Mouse (Mus musculus) left cerebral cortex, adult 2 months (tissue): Measurements from ENCODE around the gene Fubp1. TPM values are rescaled to one million over a fixed set of nuclear protein-coding genes. Genes with fewer than 3 reads are reported as not detected.
"Not testable (repeated sequence)": the region's sequence is repeated elsewhere in the genome, so short reads cannot be mapped to it uniquely, and the experiment has no call there.

Experiments used
- DNase-seq, 2 experiments: peaks; one replicate each; pipeline ENCODE4 v3.0.0; 2021 to 2022; ENCODE audit warnings: low spot score in 2 of 2, mixed read lengths in 1 of 2; ENCODE audit errors: extremely low spot score in 1 of 2
- H3K27ac ChIP-seq: fragments of 200-600 bp; 2 replicates; pipeline ENCODE4 v1.8.1; 2022
- H3K4me3 ChIP-seq: fragments of 200-600 bp; 2 replicates; pipeline ENCODE4 v1.8.1; 2022
- CTCF ChIP-seq: fragments of 200-600 bp; IDR thresholded peaks from 2 replicates; pipeline ENCODE4 v1.8.1; 2022; ENCODE audit warnings: antibody characterized with exemption, mild to moderate bottlenecking, moderate library complexity
- intact Hi-C: fragments of 180-260 bp; cut with DNase I; formaldehyde crosslinking; loops from one replicate; pipeline ENCODE4 v1.15.1; 2025
- total RNA-seq, 2 experiments: library from RNA; stranded (reverse); gene quantifications; 2 replicates each; pipeline ENCODE4 v1.2.3; 2021

Fubp1 gene
- total RNA-seq, 2 experiments from 2014 or later = 131 to 132 TPM

DNA sequence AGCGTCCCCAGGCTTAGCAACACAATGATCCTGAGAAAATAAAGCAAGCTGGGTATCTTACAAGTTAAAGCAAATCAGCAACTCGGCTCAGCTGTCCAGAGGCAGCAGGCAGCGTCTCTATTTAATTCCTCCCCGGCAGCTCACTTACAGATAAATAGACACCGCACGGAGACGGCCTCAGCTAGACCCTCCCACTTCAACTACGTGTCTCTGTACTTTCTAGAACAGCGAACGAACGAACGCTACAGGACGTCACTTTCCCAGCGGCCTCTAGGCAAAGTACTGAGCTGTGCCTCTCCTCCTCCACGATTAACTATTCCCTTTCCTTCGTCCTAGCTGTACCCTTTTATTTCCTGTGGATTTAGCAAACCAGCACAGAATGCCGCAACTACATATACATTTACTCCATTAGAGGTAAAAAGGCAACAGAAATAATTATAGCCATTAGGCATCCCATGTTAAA is 16.6 kb upstream of the Fubp1 start:
- H3K4me3 ChIP-seq = peak overlapping the region; percentile 79
- DNase-seq = peak; percentile 83 to 86
- peak; percentile 6; the same call in 1 of the 2 replicates for TF ChIP-seq CTCF
- intact Hi-C loops = loop anchor here (1.0 to 5.0 kb wide), 3 partner anchors 17 to 87 kb away; partner anchors contain the start of genes Dnajb4 and Fubp1
- peak overlapping the region; percentile 89 for H3K27ac ChIP-seq

GRCm38 (mm10) chr3:152197246-152197645 is 13.0 kb upstream of the Fubp1 start:
- intact Hi-C loops, H3K4me3 ChIP-seq, H3K27ac ChIP-seq, DNase-seq: not testable (repeated sequence)

GRCm38 (mm10) chr3:152199125-152199524 is 11.1 kb upstream of the Fubp1 start:
- no peak for TF ChIP-seq CTCF
- Histone ChIP-seq H3K4me3 (no peak overlapping the region), H3K27ac (no peak overlapping the region)
- intact Hi-C loops = no loop called here
- DNase-seq = no peak

- intact Hi-C loops = no loop called here
- Histone ChIP-seq H3K27ac (no peak overlapping the region), H3K4me3 (no peak overlapping the region)
- no peak for DNase-seq
- no peak for TF ChIP-seq CTCF
Measured at GRCm38 (mm10) chr3:152201181-152201580, 9.0 kb upstream of the Fubp1 start.

DNA sequence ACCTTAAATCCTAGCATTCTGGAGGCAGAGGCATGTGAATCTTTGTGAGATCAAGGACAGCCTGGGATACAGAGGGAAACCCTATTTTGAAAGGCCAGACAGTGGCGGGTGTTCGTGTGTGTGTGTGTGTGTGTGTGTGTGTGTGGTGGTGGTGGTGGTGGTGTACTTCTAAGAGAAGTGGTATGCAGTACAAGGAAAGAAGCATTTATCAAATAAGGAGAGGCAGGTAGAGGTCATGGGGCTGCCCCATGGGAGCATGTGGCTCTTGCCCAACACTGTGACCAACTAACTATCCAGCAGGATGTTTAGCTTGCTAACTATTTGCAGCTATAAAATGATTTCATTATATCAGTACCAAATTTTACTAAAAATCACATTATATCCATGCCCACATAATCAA is 8.6 kb upstream of the Fubp1 start:
- no peak for DNase-seq
- TF ChIP-seq CTCF = no peak
- intact Hi-C loops = no loop called here
- H3K27ac ChIP-seq = no peak overlapping the region
- H3K4me3 ChIP-seq = no peak overlapping the region

DNA sequence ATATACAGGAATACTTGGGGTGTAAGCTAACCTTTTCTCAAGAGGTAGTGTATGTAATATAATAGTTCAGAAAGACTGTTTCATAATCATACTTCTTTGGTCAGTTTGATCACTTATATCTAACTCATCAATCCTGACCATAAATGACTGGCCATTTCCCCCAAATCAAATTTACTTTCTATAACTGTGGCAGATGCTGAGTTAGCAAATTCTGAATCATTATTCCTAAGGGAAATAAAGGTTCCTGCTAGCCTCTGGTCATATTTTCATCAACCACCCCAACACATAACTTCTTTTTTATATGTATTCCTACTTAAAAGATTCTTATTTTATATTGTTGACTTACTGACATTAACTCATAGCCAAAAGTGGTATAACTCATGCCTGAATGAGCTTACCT is 7.3 kb upstream of the Fubp1 start:
- DNase-seq = no peak
- intact Hi-C loops = no loop called here
- H3K4me3 ChIP-seq = no peak overlapping the region
- no peak for TF ChIP-seq CTCF
- no peak overlapping the region for H3K27ac ChIP-seq

DNA sequence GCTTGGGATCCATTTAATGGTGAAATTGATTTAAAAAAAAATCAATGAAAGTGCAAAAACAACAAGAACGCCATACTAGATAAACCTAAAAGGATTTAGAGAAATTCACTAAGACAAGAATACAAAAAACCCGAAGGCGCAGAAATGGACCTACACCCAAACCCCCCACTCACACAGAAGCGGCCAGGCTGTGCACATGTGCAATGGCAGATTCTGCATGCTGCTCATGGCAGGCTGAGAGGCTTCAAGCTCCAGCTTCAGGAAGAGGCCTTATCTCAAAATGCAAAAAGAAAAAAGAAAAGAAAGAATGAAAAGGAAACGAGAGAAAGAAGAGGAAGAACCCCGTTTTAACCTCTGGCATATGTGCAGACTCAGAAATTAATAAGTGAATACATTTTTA is 6.8 kb upstream of the Fubp1 start:
- intact Hi-C loops = no loop called here

DNA sequence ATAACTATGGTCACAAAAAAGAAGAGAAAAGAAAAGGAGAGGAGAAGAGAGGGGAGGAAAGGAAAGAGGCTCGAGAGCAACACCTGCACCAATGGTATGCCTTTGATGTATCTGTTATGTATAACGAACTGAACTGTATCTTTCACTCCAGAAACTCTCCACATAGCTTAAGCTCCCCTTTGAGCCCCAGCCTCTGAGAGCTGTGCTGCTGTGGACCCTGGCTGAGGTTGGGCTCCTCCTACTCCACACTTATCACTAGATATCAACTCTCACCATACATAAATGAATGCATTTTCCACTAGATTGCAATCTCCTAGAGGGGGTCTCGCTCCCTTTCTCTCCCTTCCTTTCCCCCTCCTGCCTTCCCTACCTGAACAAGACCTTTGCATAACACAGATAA is 6.2 kb upstream of the Fubp1 start:
- H3K27ac ChIP-seq = no peak overlapping the region
- no peak overlapping the region for H3K4me3 ChIP-seq
- DNase-seq = no peak
- intact Hi-C loops = no loop called here
- TF ChIP-seq CTCF = no peak

More for the DNA sequence above, 6.8 kb upstream of the Fubp1 start:
- no peak overlapping the region for H3K27ac ChIP-seq
- TF ChIP-seq CTCF = no peak
- no peak overlapping the region for H3K4me3 ChIP-seq
- DNase-seq = no peak

DNA sequence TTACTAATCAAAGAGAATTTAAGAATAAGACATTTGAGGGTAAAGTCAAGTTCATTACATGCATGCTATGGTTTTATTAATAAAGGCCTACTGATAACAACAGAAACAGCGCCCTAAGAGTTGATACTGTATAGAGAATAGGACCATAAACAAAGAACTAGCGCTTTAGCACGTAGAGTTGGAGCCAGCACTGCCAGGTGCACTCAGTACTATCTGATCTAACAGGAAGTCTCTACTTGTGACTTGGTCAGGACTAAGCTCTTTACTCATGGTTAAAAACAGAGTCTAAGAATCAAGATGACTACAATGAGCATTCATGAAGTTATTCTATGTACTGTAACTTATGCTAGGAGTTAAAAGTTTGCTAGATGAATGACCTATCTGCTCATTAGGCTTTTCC is 5.6 kb upstream of the Fubp1 start:
- no peak overlapping the region for H3K27ac ChIP-seq
- no peak overlapping the region for H3K4me3 ChIP-seq
- no peak for TF ChIP-seq CTCF
- no peak for DNase-seq
- intact Hi-C loops = no loop called here

GRCm38 (mm10) chr3:152207156-152207555 is 3.1 kb upstream of the Fubp1 start:
- DNase-seq = no peak
- intact Hi-C loops = no loop called here
- H3K27ac ChIP-seq = no peak overlapping the region
- H3K4me3 ChIP-seq = no peak overlapping the region
- no peak for TF ChIP-seq CTCF

DNA sequence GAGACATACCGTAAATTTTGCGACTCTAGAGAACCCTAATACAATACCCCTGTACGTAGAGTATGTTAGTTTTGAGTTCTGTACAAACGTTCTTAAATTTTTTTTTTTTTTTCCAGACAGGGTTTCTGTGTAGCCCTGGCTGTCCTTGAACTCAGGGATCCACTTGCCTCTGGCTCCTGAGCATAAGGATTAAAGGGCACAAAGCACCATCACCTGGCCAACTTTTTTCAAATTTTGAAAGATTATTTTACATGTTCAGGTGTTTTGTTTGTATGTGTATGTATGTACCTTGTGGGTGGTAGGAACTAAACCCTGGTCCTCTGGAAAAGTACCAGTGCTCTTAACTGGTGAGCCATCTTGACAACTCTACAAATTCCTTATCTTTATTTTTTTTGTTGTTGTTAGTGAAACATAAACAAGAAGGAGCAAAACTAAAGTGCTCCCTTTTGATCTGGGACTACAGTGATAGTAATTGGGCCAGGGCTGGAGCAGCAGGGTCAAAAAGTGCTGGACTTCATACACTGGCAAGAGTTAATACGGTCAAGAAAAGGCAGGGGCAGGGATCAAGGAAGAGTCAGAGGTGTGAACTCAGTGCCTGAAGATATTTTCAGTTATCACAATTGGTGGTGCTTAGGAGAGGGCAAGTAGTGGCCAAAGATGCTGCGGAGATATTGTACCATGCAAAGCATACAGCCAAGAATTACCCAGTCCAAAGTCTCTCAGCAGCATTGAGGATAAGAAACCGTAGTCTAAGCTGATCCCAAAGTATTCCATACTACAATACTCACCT is 1.9 kb upstream of the Fubp1 start:
- intact Hi-C loops = no loop called here
- H3K4me3 ChIP-seq = peak overlapping the region; percentile 81
- no peak for DNase-seq
- no peak overlapping the region for H3K27ac ChIP-seq
- no peak for TF ChIP-seq CTCF

GRCm38 (mm10) chr3:152209177-152209966 is 850 bp upstream of the Fubp1 start:
- Histone ChIP-seq H3K4me3 (peak overlapping the region; percentile 81), H3K27ac (peak overlapping the region; percentile 100)
- intact Hi-C loops = no loop called here
- DNase-seq = no peak
- TF ChIP-seq CTCF = no peak; the same call in 1 of the 2 replicates
